ENCODE assay signal across 31 mouse cellular contexts in genomic region chr10:82844090-82844489, GRCm38 (mm10). TPM values are rescaled to one million over a fixed set of nuclear protein-coding genes. Genes with fewer than 3 reads are reported as not detected.
DNase-seq lines count a peak whose midpoint lies in the region; ATAC-seq and TF ChIP-seq lines count a peak whose summit lies in the region.
"Had no signal": no experiment of that assay in that cellular context is flagged by ENCODE, and none has a peak within 500 bp of the region (broad histone marks: within the 10 kb centered on the region; RNA-seq: fewer than 3 reads in every experiment).

No protein-coding gene starts in this region.

- H3K4me2 ChIP-seq in stomach, embryonic 14.5 days (replicated peaks; ENCODE audit: low read depth, low read length) = no peak overlapping the region
- H3K4me2 ChIP-seq in stomach, postnatal 0 days (replicated peaks; ENCODE audit: low read depth) = no peak overlapping the region
- no peak overlapping the region for H3K4me2 ChIP-seq in embryonic facial prominence, embryonic 13.5 days
- no peak overlapping the region for H3K4me2 ChIP-seq in stomach, embryonic 15.5 days
- H3K4me2 ChIP-seq in heart, embryonic 12.5 days = no peak overlapping the region
- no peak overlapping the region for H3K4me2 ChIP-seq in forebrain, embryonic 13.5 days
- H3K4me2 ChIP-seq: heart, embryonic 13.5 days; hindbrain, embryonic 14.5 days; liver, embryonic 11.5 days; lung, embryonic 15.5 days; neural tube, embryonic 12.5 days had no signal

- TF ChIP-seq POLR2A in cortical plate, adult 2 months (IDR thresholded peaks at IDR 0.05; ENCODE audit: extremely low read depth, insufficient read depth, low read length) = no peak

- TF ChIP-seq EP300 in stomach, postnatal 0 days (optimal IDR thresholded peaks at IDR 0.05) = no peak

- TF ChIP-seq CTCF in stomach, postnatal 0 days (IDR thresholded peaks at IDR 0.05; ENCODE audit: low read depth) = no peak
- TF ChIP-seq CTCF in cortical plate, adult 2 months (IDR thresholded peaks at IDR 0.05; ENCODE audit: extremely low read depth, insufficient read depth, low read length) = no peak

- no peak overlapping the region for H3K9ac ChIP-seq in stomach, embryonic 14.5 days (replicated peaks; ENCODE audit: low read depth, low read length)
- no peak overlapping the region for H3K9ac ChIP-seq in stomach, postnatal 0 days (ENCODE audit: low read length)
- H3K9ac ChIP-seq in embryonic facial prominence, embryonic 13.5 days = 0 out of 2 replicates have a peak overlapping the region, but pooled peaks have one; percentile 0
- no peak overlapping the region for H3K9ac ChIP-seq in stomach, embryonic 15.5 days
- H3K9ac ChIP-seq in heart, embryonic 12.5 days = no peak overlapping the region
- no peak overlapping the region for H3K9ac ChIP-seq in forebrain, embryonic 13.5 days
- H3K9ac ChIP-seq: heart, embryonic 13.5 days; hindbrain, embryonic 14.5 days; lung, embryonic 15.5 days; neural tube, embryonic 12.5 days had no signal

- 0 out of 2 replicates have a peak, but pooled peaks have one; percentile 51 for ATAC-seq in stomach, embryonic 14.5 days (ENCODE audit: insufficient number of reproducible peaks, insufficient read depth, low FRiP score, low read depth)
- no peak for ATAC-seq in stomach, postnatal 0 days (ENCODE audit: low FRiP score, low TSS enrichment)
- ATAC-seq in embryonic facial prominence, embryonic 13.5 days (ENCODE audit: insufficient number of reproducible peaks, insufficient read depth, low FRiP score, low TSS enrichment, low read depth) = peak; percentile 67
- ATAC-seq in stomach, embryonic 15.5 days (ENCODE audit: insufficient read depth, low FRiP score, low read depth) = no peak
- no peak for ATAC-seq in heart, embryonic 12.5 days (ENCODE audit: insufficient number of reproducible peaks, low FRiP score)
- ATAC-seq in forebrain, embryonic 13.5 days = no peak
- ATAC-seq: intestine, postnatal 0 days had no signal

- DNase-seq in stomach, postnatal 0 days (ENCODE audit: low spot score) = no peak
- DNase-seq in spleen, postnatal 10 days (ENCODE audit: low spot score in 2 of 2) = no peak
- DNase-seq: adrenal gland, postnatal 14 days; B cell, adult 2 months; cerebellum, adult 11-12 months; cerebellum, postnatal 10 days; gastrocnemius, adult 2 months; gastrocnemius, postnatal 36 days; heart, adult 18-20 months; heart, postnatal 10 days; kidney, adult 9 months; kidney, postnatal 10 days; right cerebral cortex, adult 18-20 months; right cerebral cortex, postnatal 4 days; thymus, adult 2 months; thymus, postnatal 36 days had no signal

- no peaks in the 10 kb centered on the region for H3K4me1 ChIP-seq in stomach, embryonic 14.5 days (ENCODE audit: control insufficient read depth, insufficient read depth, low read length)
- no peaks in the 10 kb centered on the region for H3K4me1 ChIP-seq in stomach, postnatal 0 days (replicated peaks; ENCODE audit: control insufficient read depth, insufficient read depth)
- peaks cover 3% of the 10 kb centered on the region for H3K4me1 ChIP-seq in cortical plate, adult 2 months (ENCODE audit: control insufficient read depth, insufficient read depth, low read length)
- H3K4me1 ChIP-seq in embryonic facial prominence, embryonic 13.5 days = no peaks in the 10 kb centered on the region
- no peaks in the 10 kb centered on the region for H3K4me1 ChIP-seq in stomach, embryonic 15.5 days
- no peaks in the 10 kb centered on the region for H3K4me1 ChIP-seq in heart, embryonic 12.5 days (replicated peaks)
- no peaks in the 10 kb centered on the region for H3K4me1 ChIP-seq in forebrain, embryonic 13.5 days
- H3K4me1 ChIP-seq: heart, embryonic 13.5 days; lung, embryonic 15.5 days; midbrain, embryonic 10.5 days; neural tube, embryonic 12.5 days had no signal

- H3K36me3 ChIP-seq in stomach, embryonic 14.5 days (ENCODE audit: control insufficient read depth, insufficient read depth, low read length) = no peaks in the 10 kb centered on the region
- H3K36me3 ChIP-seq in stomach, postnatal 0 days (ENCODE audit: control insufficient read depth, insufficient read depth, low read length) = no peaks in the 10 kb centered on the region
- H3K36me3 ChIP-seq in embryonic facial prominence, embryonic 13.5 days = no peaks in the 10 kb centered on the region
- no peaks in the 10 kb centered on the region for H3K36me3 ChIP-seq in stomach, embryonic 15.5 days
- no peaks in the 10 kb centered on the region for H3K36me3 ChIP-seq in heart, embryonic 12.5 days
- H3K36me3 ChIP-seq in forebrain, embryonic 13.5 days (ENCODE audit: poor library complexity, severe bottlenecking) = no peaks in the 10 kb centered on the region
- H3K36me3 ChIP-seq: G1E; heart, embryonic 13.5 days; lung, embryonic 15.5 days; midbrain, embryonic 10.5 days; neural tube, embryonic 12.5 days had no signal

- H3K4me3 ChIP-seq in stomach, embryonic 14.5 days (ENCODE audit: low read depth, low read length) = no peak overlapping the region
- H3K4me3 ChIP-seq in stomach, postnatal 0 days (ENCODE audit: low read depth, low read length) = no peak overlapping the region
- no peak overlapping the region for H3K4me3 ChIP-seq in cortical plate, adult 2 months (ENCODE audit: insufficient read depth, low read length)
- no peak overlapping the region for H3K4me3 ChIP-seq in embryonic facial prominence, embryonic 13.5 days
- no peak overlapping the region for H3K4me3 ChIP-seq in stomach, embryonic 15.5 days (replicated peaks)
- H3K4me3 ChIP-seq in heart, embryonic 12.5 days = no peak overlapping the region
- no peak overlapping the region for H3K4me3 ChIP-seq in forebrain, embryonic 13.5 days
- H3K4me3 ChIP-seq: gastrocnemius, adult 2 months; heart, embryonic 13.5 days; lung, embryonic 15.5 days; midbrain, embryonic 10.5 days; myocyte; neural tube, embryonic 12.5 days had no signal

- WGBS in stomach, embryonic 14.5 days = 60% methylated on average over 6 of the region's 6 CpGs
- WGBS in stomach, postnatal 0 days = 53% methylated on average over 6 of the region's 6 CpGs
- 45% methylated on average over 6 of the region's 6 CpGs for WGBS in embryonic facial prominence, embryonic 13.5 days
- 59% methylated on average over 6 of the region's 6 CpGs for WGBS in stomach, embryonic 15.5 days
- 56% methylated on average over 6 of the region's 6 CpGs for WGBS in heart, embryonic 12.5 days
- WGBS in forebrain, embryonic 13.5 days = 67% methylated on average over 6 of the region's 6 CpGs

- peak overlapping the region; percentile 41; the same call in 1 of the 2 replicates for H3K27ac ChIP-seq in stomach, embryonic 14.5 days (ENCODE audit: low read length)
- H3K27ac ChIP-seq in stomach, postnatal 0 days (replicated peaks) = no peak overlapping the region
- H3K27ac ChIP-seq in cortical plate, adult 2 months (ENCODE audit: insufficient read depth, low read length) = 0 out of 2 replicates have a peak overlapping the region, but pooled peaks have one; percentile 28
- peak overlapping the region; percentile 36; the same call in 1 of the 2 replicates for H3K27ac ChIP-seq in embryonic facial prominence, embryonic 13.5 days
- H3K27ac ChIP-seq in stomach, embryonic 15.5 days = peak overlapping the region; percentile 48; the same call in 1 of the 2 replicates
- H3K27ac ChIP-seq in heart, embryonic 12.5 days (ENCODE audit: poor library complexity, severe bottlenecking) = no peak overlapping the region
- no peak overlapping the region for H3K27ac ChIP-seq in forebrain, embryonic 13.5 days
- H3K27ac ChIP-seq: gastrocnemius, adult 2 months; heart, embryonic 13.5 days; hindbrain, embryonic 14.5 days; lung, embryonic 15.5 days; midbrain, embryonic 10.5 days; neural tube, embryonic 12.5 days had no signal

- no peaks in the 10 kb centered on the region for H3K27me3 ChIP-seq in stomach, embryonic 14.5 days (ENCODE audit: control insufficient read depth, insufficient read depth, low read length)
- H3K27me3 ChIP-seq in stomach, postnatal 0 days (ENCODE audit: control insufficient read depth, insufficient read depth, low read length) = no peaks in the 10 kb centered on the region
- no peaks in the 10 kb centered on the region for H3K27me3 ChIP-seq in embryonic facial prominence, embryonic 13.5 days
- no peaks in the 10 kb centered on the region for H3K27me3 ChIP-seq in stomach, embryonic 15.5 days (replicated peaks)
- no peaks in the 10 kb centered on the region for H3K27me3 ChIP-seq in heart, embryonic 12.5 days (replicated peaks)
- no peaks in the 10 kb centered on the region for H3K27me3 ChIP-seq in forebrain, embryonic 13.5 days
- H3K27me3 ChIP-seq: heart, embryonic 13.5 days; lung, embryonic 15.5 days; neural tube, embryonic 12.5 days had no signal

- no peaks in the 10 kb centered on the region for H3K9me3 ChIP-seq in stomach, embryonic 14.5 days (ENCODE audit: control insufficient read depth, low read depth, low read length)
- no peaks in the 10 kb centered on the region for H3K9me3 ChIP-seq in stomach, postnatal 0 days (ENCODE audit: control insufficient read depth, low read length)
- no peaks in the 10 kb centered on the region for H3K9me3 ChIP-seq in embryonic facial prominence, embryonic 13.5 days
- H3K9me3 ChIP-seq in stomach, embryonic 15.5 days = no peaks in the 10 kb centered on the region
- no peaks in the 10 kb centered on the region for H3K9me3 ChIP-seq in heart, embryonic 12.5 days (replicated peaks)
- H3K9me3 ChIP-seq in forebrain, embryonic 13.5 days (replicated peaks) = no peaks in the 10 kb centered on the region
- H3K9me3 ChIP-seq: G1E; heart, embryonic 13.5 days; lung, embryonic 15.5 days; midbrain, embryonic 10.5 days; neural tube, embryonic 12.5 days had no signal

RNA-seq across cellular contexts. Expression of gene Txnrd1, which starts 10.3 kb away (rescaled TPM):
- polyA plus RNA-seq in stomach, embryonic 14.5 days (2014; fragmentation: Nextera tagmentation; extraction: Ambion mirVana) = 98.3 and 98.7 TPM in 2 replicates
- polyA plus RNA-seq in stomach, postnatal 0 days (2015; fragmentation: Nextera tagmentation; extraction: Ambion mirVana) = 61.9 TPM in 2 replicates
- 36.8 and 38.3 TPM in 2 replicates for polyA plus RNA-seq in cortical plate, adult 2 months (2012; rRNA removed)
- polyA plus RNA-seq in embryonic facial prominence, embryonic 13.5 days (2015; fragmentation: Nextera tagmentation; extraction: Ambion mirVana) = 99.4 and 99.8 TPM in 2 replicates
- polyA plus RNA-seq in stomach, embryonic 15.5 days (2015; fragmentation: Nextera tagmentation; extraction: Ambion mirVana) = 82.5 and 102 TPM in 2 replicates
- polyA plus RNA-seq in heart, embryonic 12.5 days (2016; fragmentation: Nextera tagmentation; extraction: Ambion mirVana) = 90.9 and 92.6 TPM in 2 replicates
- polyA plus RNA-seq in forebrain, embryonic 13.5 days (2015; fragmentation: Nextera tagmentation; extraction: Ambion mirVana) = 154 and 158 TPM in 2 replicates

RNA-seq across cellular contexts. Expression of gene Eid3, which starts 22.3 kb away (rescaled TPM):
- 0.52 and 0.88 TPM in 2 replicates for polyA plus RNA-seq in stomach, embryonic 14.5 days (2014; fragmentation: Nextera tagmentation; extraction: Ambion mirVana)
- polyA plus RNA-seq in stomach, postnatal 0 days (2015; fragmentation: Nextera tagmentation; extraction: Ambion mirVana) = 0.36 and 0.38 TPM in 2 replicates
- 0.61 and 0.68 TPM in 2 replicates for polyA plus RNA-seq in cortical plate, adult 2 months (2012; rRNA removed)
- polyA plus RNA-seq in embryonic facial prominence, embryonic 13.5 days (2015; fragmentation: Nextera tagmentation; extraction: Ambion mirVana) = 0.33 and 0.67 TPM in 2 replicates
- polyA plus RNA-seq in stomach, embryonic 15.5 days (2015; fragmentation: Nextera tagmentation; extraction: Ambion mirVana) = 0.23 and 0.65 TPM in 2 replicates
- polyA plus RNA-seq in heart, embryonic 12.5 days (2016; fragmentation: Nextera tagmentation; extraction: Ambion mirVana) = 0.31 and 0.39 TPM in 2 replicates
- polyA plus RNA-seq in forebrain, embryonic 13.5 days (2015; fragmentation: Nextera tagmentation; extraction: Ambion mirVana) = 0.46 and 0.62 TPM in 2 replicates

Comparison
In these comparisons a context has a peak if more than half of its experiments do, and no peak if none do; other contexts are left out.
1. ATAC-seq: peak in stomach, embryonic 14.5 days (single experiment) and embryonic facial prominence, embryonic 13.5 days (single experiment); none in stomach, postnatal 0 days (single experiment), stomach, embryonic 15.5 days (single experiment), heart, embryonic 12.5 days (single experiment) and forebrain, embryonic 13.5 days (single experiment).
2. H3K27ac ChIP-seq: peak in stomach, embryonic 14.5 days (single experiment), cortical plate, adult 2 months (single experiment), embryonic facial prominence, embryonic 13.5 days (single experiment) and stomach, embryonic 15.5 days (single experiment); none in stomach, postnatal 0 days (single experiment), heart, embryonic 12.5 days (single experiment) and forebrain, embryonic 13.5 days (single experiment).